Mouse (Mus musculus) G1E (cell line): ENCODE data around the gene Otud7a. TPM values are rescaled to one million over a fixed set of nuclear protein-coding genes. Genes with fewer than 3 reads are reported as not detected.

Experiments
- ATAC-seq: 2 replicates; pipeline ENCODE4 v1.8.0; 2016; ENCODE audit warnings: mild to moderate bottlenecking; ENCODE audit not compliant: insufficient number of reproducible peaks, poor library complexity, low FRiP score, severe bottlenecking; ENCODE audit errors: extremely low read depth
- DNase-seq: peaks from one replicate; pipeline ENCODE4 v3.0.0; 2012; ENCODE audit warnings: low spot score
- H3K27me3 ChIP-seq: 2 replicates; pipeline ENCODE4 v1.6.1; 2012; ENCODE audit warnings: mild to moderate bottlenecking, low read length, inconsistent platforms; ENCODE audit not compliant: insufficient read depth
- H3K36me3 ChIP-seq: replicated peaks from 2 replicates; pipeline ENCODE3; 2012; ENCODE audit warnings: mild to moderate bottlenecking, inconsistent platforms
- H3K4me1 ChIP-seq: 2 replicates; pipeline ENCODE4 v1.6.1; 2012; ENCODE audit warnings: low read depth, low read length, inconsistent platforms, mixed read lengths; ENCODE audit not compliant: insufficient read depth
- H3K4me3 ChIP-seq: 2 replicates; pipeline ENCODE4 v1.5.1; 2012; ENCODE audit warnings: low read depth, mild to moderate bottlenecking, inconsistent platforms, low read length, moderate library complexity, mixed read lengths
- H3K9me3 ChIP-seq: replicated peaks from 2 replicates; pipeline ENCODE4 v1.6.1; 2012; ENCODE audit warnings: inconsistent platforms
- CTCF ChIP-seq: IDR thresholded peaks from 2 replicates; pipeline ENCODE4 v1.5.1; 2012; ENCODE audit warnings: low read depth, low read length, inconsistent platforms, mixed read lengths
- GATA1 ChIP-seq: IDR thresholded peaks from 2 replicates; pipeline ENCODE4 v1.6.1; 2012; ENCODE audit warnings: borderline replicate concordance, low read length, inconsistent platforms, mixed read lengths
- GATA2 ChIP-seq: IDR thresholded peaks from 2 replicates; pipeline ENCODE4 v1.6.1; 2012; ENCODE audit warnings: low read depth, low read length, inconsistent platforms, borderline replicate concordance
- POLR2AphosphoS5 ChIP-seq: IDR thresholded peaks from 2 replicates; pipeline ENCODE4 v1.6.1; 2012; ENCODE audit warnings: low read depth, low read length, inconsistent platforms; ENCODE audit not compliant: insufficient replicate concordance
- TAL1 ChIP-seq: conservative IDR thresholded peaks from 2 replicates; pipeline ENCODE4 v1.6.1; 2012; ENCODE audit warnings: low read depth, low read length, inconsistent platforms, mixed read lengths
- polyA plus RNA-seq: library from polyadenylated mRNA; stranded (reverse); fragments of >175 nt; gene quantifications from 2 replicates; pipeline ENCODE4 v1.2.3, GENCODE M21; 2012
- total RNA-seq, 2 experiments: library from RNA; stranded (forward) in 1 of 2; stranded (reverse) in 1 of 2; fragments of 200-1000 nt in 1 of 2; fragments of >200 nt in 1 of 2; fragmentation: Nextera tagmentation in 1 of 2; gene quantifications; 2 replicates each; pipeline ENCODE4 v1.2.3; 2014 to 2017

Otud7a gene
- total RNA-seq (2014; fragmentation: Nextera tagmentation) (not detected in 2 replicates), total RNA-seq (2017) (not detected in 2 replicates), polyA plus RNA-seq (not detected in 2 replicates)

DNA sequence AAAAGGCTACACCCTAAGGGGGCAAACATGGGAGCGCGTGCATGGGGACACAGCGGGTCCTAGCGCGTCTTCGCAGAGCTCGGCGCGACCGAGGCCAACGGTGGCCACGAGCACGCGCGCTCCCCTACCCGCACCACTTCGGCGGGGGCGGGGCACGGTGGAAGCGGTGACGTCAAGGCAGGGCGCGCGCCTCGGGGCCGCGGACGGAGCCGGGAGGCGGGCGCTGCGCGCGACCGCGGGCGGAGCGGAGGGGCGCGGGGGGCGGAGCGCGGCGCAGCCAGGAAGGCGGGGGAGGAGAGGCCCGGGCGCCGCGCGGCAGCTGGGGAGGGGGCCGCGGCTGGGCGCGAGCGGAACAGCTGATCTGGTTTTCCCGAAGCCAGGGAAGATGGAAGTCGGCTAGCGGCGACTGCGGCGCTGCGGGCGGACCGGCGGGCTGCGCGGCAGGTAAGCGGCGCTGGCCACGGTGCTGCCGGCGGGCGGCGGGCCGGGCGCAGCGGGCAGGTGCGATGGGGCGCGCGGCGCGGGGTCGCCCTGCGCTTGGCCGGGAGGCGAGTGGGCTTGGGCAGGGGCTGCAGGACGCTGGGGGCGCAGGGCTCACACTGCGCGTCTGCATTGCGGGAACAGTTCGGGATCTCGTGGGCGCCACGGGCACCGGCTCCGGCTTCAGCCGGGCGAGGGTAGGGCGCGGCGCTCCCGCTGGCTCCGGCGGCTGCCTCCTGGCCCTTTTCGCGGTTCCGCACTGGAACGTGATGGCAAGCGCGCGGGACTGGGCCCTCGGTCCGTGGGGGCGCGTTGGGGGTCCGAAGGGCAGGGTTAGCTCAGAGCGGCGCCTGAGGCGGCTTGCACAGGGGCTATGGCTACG is at the start of gene Otud7a:
TSS of gene Otud7a (plus strand) at position 268 of the 862 bp plus-strand sequence.
- Histone ChIP-seq H3K4me1 (no peaks in the 10 kb centered on the region), H3K9me3 (peaks cover 33% of the 10 kb centered on the region), H3K36me3 (no peaks in the 10 kb centered on the region), H3K27me3 (no peaks in the 10 kb centered on the region), H3K4me3 (no peak within 1 kb of the TSS; the same call in 1 of the 2 replicates)
- DNase-seq (no peak), ATAC-seq (no peak)
- TF ChIP-seq GATA1 (no peak), POLR2AphosphoS5 (no peak), GATA2 (no peak), TAL1 (no peak), CTCF (no peak)

DNA sequence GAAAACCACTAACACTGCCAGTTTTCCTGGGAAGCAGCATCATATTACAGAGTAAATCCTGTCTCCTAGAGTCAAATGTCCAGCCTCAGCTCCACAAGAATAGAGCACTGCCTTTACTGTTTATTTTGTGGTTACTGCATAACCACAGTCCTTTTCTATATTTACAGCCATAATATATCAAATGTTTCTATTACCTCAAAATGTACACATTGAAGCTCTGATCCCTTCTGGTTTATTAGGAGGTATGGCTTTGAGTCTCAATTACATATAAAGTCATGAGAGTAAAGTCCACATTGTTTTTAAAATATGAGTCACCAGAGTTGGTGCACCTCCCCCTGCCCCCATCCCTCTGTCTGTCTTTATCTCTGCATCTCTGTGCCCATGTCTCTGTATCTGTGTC is 38.6 kb upstream of the Otud7a start:
- Histone ChIP-seq H3K4me3 (no peak overlapping the region), H3K9me3 (peaks cover 17% of the 10 kb centered on the region), H3K4me1 (no peaks in the 10 kb centered on the region), H3K36me3 (no peaks in the 10 kb centered on the region), H3K27me3 (no peaks in the 10 kb centered on the region)
- TF ChIP-seq GATA1, result no peak
- no peak for TF ChIP-seq GATA2
- no peak for TF ChIP-seq CTCF
- no peak for TF ChIP-seq POLR2AphosphoS5
- TF ChIP-seq TAL1, result no peak
- ATAC-seq (no peak), DNase-seq (no peak)

DNA sequence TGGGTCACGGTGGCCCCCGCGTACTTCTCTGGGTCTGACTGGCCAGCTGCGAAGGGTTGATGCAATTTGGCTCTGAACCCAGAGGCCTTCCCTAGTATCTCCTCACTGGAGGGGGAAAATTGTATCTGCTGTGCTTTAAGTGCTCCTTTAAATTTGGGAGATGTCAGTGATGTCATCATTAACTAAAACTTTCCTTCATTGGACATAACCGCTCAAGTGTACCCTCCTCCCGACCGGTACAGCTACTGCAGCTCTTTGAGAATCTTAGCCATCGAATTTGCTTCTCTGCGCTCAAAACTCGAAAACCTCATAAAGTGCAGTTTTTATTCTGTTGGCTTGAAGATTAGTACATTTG is 772 bp downstream of the Otud7a start:
- no peak for ATAC-seq
- TF ChIP-seq TAL1 (no peak), POLR2AphosphoS5 (no peak), GATA2 (no peak), CTCF (no peak), GATA1 (no peak)
- no peaks in the 10 kb centered on the region for H3K36me3 ChIP-seq
- H3K4me3 ChIP-seq, result no peak overlapping the region; the same call in 1 of the 2 replicates
- no peaks in the 10 kb centered on the region for H3K4me1 ChIP-seq
- H3K27me3 ChIP-seq, result no peaks in the 10 kb centered on the region
- no peak for DNase-seq
- H3K9me3 ChIP-seq, result peaks cover 33% of the 10 kb centered on the region

DNA sequence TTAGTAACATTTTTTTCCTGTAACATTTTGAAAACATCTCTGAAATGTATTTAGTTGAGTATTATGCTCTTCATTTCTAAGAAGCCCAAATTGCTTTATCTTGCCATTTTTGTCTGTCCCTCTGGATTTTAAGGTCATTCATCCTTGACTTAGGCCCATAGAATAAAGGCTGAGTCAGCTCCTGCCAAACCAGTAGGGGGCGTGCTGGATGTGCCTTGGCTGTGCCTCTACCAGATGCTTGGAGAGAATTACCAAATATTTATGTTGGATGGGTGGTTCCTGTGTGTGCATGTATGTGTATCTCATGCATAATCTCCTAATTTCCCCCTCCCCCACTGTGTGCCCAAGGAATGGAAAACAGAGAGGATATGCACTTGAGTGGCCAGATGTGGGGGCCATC is 2.4 kb downstream of the Otud7a start:
- no peak for ATAC-seq
- no peak for TF ChIP-seq POLR2AphosphoS5
- Histone ChIP-seq H3K4me1 (no peaks in the 10 kb centered on the region), H3K36me3 (no peaks in the 10 kb centered on the region), H3K4me3 (no peak overlapping the region), H3K9me3 (peaks cover 41% of the 10 kb centered on the region), H3K27me3 (no peaks in the 10 kb centered on the region)
- DNase-seq, result no peak

DNA sequence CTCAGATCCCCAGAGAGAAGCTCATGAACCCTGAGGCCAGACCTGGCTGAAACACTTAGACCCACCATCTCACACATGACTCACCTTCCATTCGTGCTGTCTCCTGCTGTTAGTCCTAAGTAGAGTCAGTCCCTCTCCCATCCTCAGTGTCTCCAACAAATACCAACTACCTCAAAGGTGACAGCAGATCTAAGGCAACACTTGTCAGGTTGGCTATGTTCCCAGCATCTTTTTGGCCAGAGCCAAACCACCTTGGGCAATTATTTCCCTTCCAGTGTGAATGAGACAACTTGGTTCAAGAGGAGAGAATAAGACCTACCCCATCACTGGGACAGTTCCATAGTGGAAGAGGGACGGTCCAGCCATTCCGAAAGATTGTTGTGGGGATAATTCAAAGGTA is 10.7 kb downstream of the Otud7a start:
- H3K36me3 ChIP-seq, result no peaks in the 10 kb centered on the region
- ATAC-seq (no peak), DNase-seq (no peak)
- H3K9me3 ChIP-seq, result peaks cover 30% of the 10 kb centered on the region
- no peaks in the 10 kb centered on the region for H3K4me1 ChIP-seq
- no peak for TF ChIP-seq GATA1
- TF ChIP-seq TAL1, result no peak
- no peak for TF ChIP-seq GATA2
- no peak for TF ChIP-seq POLR2AphosphoS5
- TF ChIP-seq CTCF, result no peak
- H3K4me3 ChIP-seq, result no peak overlapping the region
- no peaks in the 10 kb centered on the region for H3K27me3 ChIP-seq

DNA sequence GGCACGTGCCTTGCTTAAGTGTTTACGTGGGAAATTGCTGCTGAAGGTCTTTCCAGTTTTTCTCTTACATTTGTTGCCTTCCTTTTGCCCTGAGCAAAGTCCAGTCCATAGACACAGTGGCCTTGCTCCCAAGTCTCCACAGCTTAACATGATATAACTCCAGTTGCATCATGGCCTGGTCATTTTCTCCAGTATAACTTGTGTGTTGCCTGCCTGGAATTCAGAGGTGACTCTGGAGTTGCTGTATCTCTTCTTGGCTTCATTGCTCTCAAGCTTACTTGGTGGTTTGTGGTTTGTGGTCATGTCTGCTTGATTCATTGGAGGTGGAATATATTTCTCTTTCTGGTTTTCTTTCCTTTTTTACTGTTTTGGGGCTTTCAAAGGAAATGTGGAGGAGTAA is 17.7 kb downstream of the Otud7a start:
- TF ChIP-seq TAL1 (no peak), GATA2 (no peak), POLR2AphosphoS5 (no peak), GATA1 (no peak), CTCF (no peak)
- Histone ChIP-seq H3K4me1 (no peaks in the 10 kb centered on the region), H3K36me3 (no peaks in the 10 kb centered on the region), H3K9me3 (peaks cover 15% of the 10 kb centered on the region), H3K27me3 (no peaks in the 10 kb centered on the region), H3K4me3 (no peak overlapping the region)
- no peak for ATAC-seq
- DNase-seq, result no peak

DNA sequence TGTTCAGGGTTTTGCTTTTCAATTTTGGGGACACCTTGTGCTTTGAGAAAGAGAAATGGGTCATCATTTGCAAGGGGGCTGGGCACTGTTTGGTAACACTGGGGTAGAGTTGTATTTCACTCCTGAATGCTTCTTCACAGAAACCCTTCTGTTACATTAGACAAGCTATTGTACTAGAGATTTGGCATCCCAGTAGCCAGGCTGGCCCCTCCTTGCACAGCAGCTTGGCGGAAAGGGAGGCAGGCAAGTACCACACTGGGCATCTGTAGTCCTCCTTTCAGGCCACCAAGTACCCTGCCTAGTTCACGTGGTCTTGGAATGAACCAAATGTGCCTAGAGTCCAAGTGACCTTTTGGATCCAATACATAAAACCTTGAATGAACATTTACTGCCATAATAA is 18.1 kb downstream of the Otud7a start:
- H3K9me3 ChIP-seq, result peaks cover 18% of the 10 kb centered on the region
- no peak overlapping the region for H3K4me3 ChIP-seq
- no peaks in the 10 kb centered on the region for H3K36me3 ChIP-seq
- DNase-seq, result no peak
- no peak for TF ChIP-seq CTCF
- TF ChIP-seq GATA2, result no peak
- TF ChIP-seq TAL1, result no peak
- TF ChIP-seq POLR2AphosphoS5, result no peak
- TF ChIP-seq GATA1, result no peak
- ATAC-seq, result no peak
- no peaks in the 10 kb centered on the region for H3K4me1 ChIP-seq
- no peaks in the 10 kb centered on the region for H3K27me3 ChIP-seq
